Mouse (Mus musculus) forebrain, postnatal 0 days (tissue): ENCODE results near the gene Sec14l3. TPM values are rescaled to one million over a fixed set of nuclear protein-coding genes. Genes with fewer than 3 reads are reported as not detected.

Experiments used
- ATAC-seq: fragments of 200-750 bp; cut with Nextera tagmentation; 2 replicates; pipeline ENCODE4 v1.8.0; 2017; ENCODE audit warnings: mild to moderate bottlenecking, moderate library complexity
- DNase-seq: peaks from one replicate; pipeline ENCODE4 v3.0.0-alpha.2; 2015
- H3K27ac ChIP-seq: fragments of 300-500 bp; sonication (generic); 2 replicates; pipeline ENCODE4 v1.5.1; 2014; ENCODE audit warnings: low read depth, mild to moderate bottlenecking, antibody characterized with exemption, low read length, moderate library complexity, mixed read lengths
- H3K27me3 ChIP-seq: fragments of 300-500 bp; sonication (generic); 2 replicates; pipeline ENCODE4 v1.6.1; 2014; ENCODE audit warnings: mild to moderate bottlenecking, low read length, mixed read lengths; ENCODE audit not compliant: insufficient read depth
- H3K36me3 ChIP-seq: fragments of 300-500 bp; sonication (generic); 2 replicates; pipeline ENCODE4 v1.6.1; 2014; ENCODE audit warnings: mild to moderate bottlenecking, moderate library complexity; ENCODE audit not compliant: insufficient read depth
- H3K4me1 ChIP-seq: fragments of 300-500 bp; sonication (generic); 2 replicates; pipeline ENCODE4 v1.6.1; 2014; ENCODE audit warnings: antibody characterized with exemption; ENCODE audit not compliant: insufficient read depth
- H3K4me2 ChIP-seq: fragments of 300-500 bp; sonication (generic); 2 replicates; pipeline ENCODE4 v1.6.1; 2014; ENCODE audit warnings: low read depth, mild to moderate bottlenecking, moderate library complexity
- H3K4me3 ChIP-seq: fragments of 300-500 bp; sonication (generic); 2 replicates; pipeline ENCODE4 v1.5.1; 2014; ENCODE audit warnings: low read depth, low read length, mixed read lengths
- H3K9ac ChIP-seq: fragments of 300-500 bp; sonication (generic); 2 replicates; pipeline ENCODE4 v1.6.1; 2014; ENCODE audit warnings: mild to moderate bottlenecking
- H3K9me3 ChIP-seq: fragments of 300-500 bp; sonication (generic); 2 replicates; pipeline ENCODE4 v1.6.1; 2016; ENCODE audit warnings: low read length
- CTCF ChIP-seq: sonication (generic); IDR thresholded peaks from 2 replicates; pipeline ENCODE4 v1.5.1; 2016; ENCODE audit warnings: antibody characterized with exemption, control low read depth, low read depth
- WGBS: fragments of 180-500 bp; shearing (Covaris S2); extraction: QIAGEN DNeasy Blood & Tissue Kit; methylation state at CpG from one replicate; pipeline ENCODE4 v1.1.7; 2014; 5-methylcytosine and 5-hydroxymethylcytosine counted together
- polyA plus RNA-seq: library from polyadenylated mRNA; unstranded; fragments of >200 nt; fragmentation: Nextera tagmentation; extraction: Ambion mirVana; gene quantifications from 2 replicates; pipeline ENCODE4 v1.2.1, GENCODE M21; 2015
- total RNA-seq: library from RNA; depleted of rRNA; stranded (reverse); fragments of >200 nt; gene quantifications from 2 replicates; pipeline ENCODE4 v1.2.3, GENCODE M21; 2014

The Sec14l3 gene
- total and polyA plus RNA-seq, 2 experiments from 2014 or later: 3.8 to 4.7 TPM

DNA sequence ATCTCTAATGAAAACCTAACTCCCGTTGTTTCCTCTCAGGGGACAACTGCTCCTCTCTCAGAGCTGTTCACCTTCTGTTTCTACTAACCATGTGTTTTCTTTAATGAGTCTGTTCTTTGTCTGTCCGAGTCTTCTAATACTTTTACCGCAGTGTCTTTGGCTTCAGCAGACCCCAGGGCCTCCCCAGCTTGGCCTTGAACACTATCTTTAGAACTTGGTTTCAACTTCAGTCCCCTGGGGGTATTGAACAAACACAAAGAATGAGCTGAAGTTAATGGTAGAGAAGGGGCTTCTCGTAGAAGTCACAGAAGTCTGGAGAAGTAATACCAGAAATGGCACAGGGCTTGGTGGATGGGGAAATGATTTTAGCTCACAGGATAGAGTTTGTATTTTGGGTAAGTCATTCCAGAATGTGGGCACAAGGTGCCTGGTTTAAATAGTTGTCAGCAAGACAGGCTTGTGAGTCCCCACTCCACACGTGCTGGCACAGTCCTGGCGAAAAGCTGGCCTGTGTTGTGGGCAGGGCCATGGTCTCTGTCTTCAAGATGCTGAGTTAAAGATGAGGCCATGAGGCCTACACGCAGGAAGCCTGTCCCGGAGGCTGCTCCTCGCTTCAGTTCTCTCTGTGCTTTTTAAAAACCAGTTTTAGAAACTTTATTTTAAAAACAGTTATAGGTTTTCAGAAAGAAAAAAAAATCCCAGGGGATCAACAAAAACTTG lies 28.1 kb upstream of the Sec14l3 start:
- no peak for TF ChIP-seq CTCF
- WGBS: 74% methylated on average over 9 of the region's 9 CpGs

DNA sequence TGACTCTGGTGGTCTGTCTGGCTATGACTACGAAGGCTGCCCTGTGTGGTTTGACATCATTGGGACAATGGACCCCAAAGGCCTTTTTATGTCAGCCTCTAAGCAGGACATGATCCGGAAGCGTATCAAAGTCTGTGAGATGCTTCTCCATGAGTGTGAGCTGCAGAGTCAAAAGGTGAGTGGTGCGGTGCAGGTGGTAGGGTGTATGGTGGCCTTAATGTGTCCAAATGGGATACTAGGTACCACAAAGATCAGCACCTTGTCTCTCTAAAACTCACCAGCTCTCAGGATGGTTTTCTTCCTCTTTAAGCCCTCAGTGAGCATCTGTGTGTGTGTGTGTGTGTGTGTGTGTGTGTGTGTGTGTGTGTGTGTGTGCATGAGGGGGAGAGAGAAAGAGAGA lies 24.7 kb upstream of the Sec14l3 start:
- WGBS: 92% methylated on average over 4 of the region's 4 CpGs
- DNase-seq: no peak
- H3K4me1 ChIP-seq: no peaks in the 10 kb centered on the region
- no peak for TF ChIP-seq CTCF
- no peak overlapping the region for H3K4me2 ChIP-seq
- H3K36me3 ChIP-seq: no peaks in the 10 kb centered on the region
- ATAC-seq: no peak
- H3K27me3 ChIP-seq: no peaks in the 10 kb centered on the region
- H3K27ac ChIP-seq: no peak overlapping the region
- H3K9ac ChIP-seq: no peak overlapping the region
- no peak overlapping the region for H3K4me3 ChIP-seq
- no peaks in the 10 kb centered on the region for H3K9me3 ChIP-seq

More for the DNA sequence above, 28.1 kb upstream of the Sec14l3 start:
- no peaks in the 10 kb centered on the region for H3K9me3 ChIP-seq
- ATAC-seq (no peak), DNase-seq (no peak)
- no peak overlapping the region for H3K9ac ChIP-seq
- H3K27me3 ChIP-seq: no peaks in the 10 kb centered on the region
- H3K36me3 ChIP-seq: no peaks in the 10 kb centered on the region
- H3K27ac ChIP-seq: no peak overlapping the region
- H3K4me2 ChIP-seq: no peak overlapping the region
- H3K4me1 ChIP-seq: no peaks in the 10 kb centered on the region
- no peak overlapping the region for H3K4me3 ChIP-seq

DNA sequence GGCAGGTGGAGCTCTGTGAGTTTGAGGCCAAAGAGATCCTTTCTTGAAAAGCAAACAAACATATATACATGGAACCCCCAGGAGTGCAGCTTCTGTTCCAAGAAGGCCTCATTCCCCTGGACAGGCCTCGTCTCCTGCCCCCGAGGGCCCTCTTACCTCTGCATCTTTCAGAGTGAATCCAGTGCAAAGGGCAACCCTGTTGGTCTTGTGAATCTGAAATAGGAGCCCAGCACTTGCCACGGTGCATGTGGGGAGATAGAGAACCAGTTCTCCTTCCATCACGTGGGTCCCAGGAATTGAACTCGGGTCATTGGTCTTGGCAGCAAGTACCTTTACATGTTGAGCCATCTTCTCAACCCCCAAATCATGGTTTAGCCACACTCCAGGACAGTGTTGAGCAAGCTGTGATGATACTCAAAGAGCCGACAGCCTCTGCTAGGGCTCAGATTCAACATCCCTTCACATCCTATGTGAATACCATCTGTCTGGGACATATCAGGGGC lies 23.5 kb upstream of the Sec14l3 start:
- Histone ChIP-seq H3K9me3 (no peaks in the 10 kb centered on the region), H3K27ac (no peak overlapping the region), H3K27me3 (no peaks in the 10 kb centered on the region), H3K4me1 (no peaks in the 10 kb centered on the region), H3K4me2 (no peak overlapping the region), H3K4me3 (no peak overlapping the region), H3K36me3 (no peaks in the 10 kb centered on the region), H3K9ac (no peak overlapping the region)
- WGBS: 85% methylated on average over 6 of the region's 6 CpGs
- DNase-seq: no peak
- no peak for TF ChIP-seq CTCF
- ATAC-seq: no peak

DNA sequence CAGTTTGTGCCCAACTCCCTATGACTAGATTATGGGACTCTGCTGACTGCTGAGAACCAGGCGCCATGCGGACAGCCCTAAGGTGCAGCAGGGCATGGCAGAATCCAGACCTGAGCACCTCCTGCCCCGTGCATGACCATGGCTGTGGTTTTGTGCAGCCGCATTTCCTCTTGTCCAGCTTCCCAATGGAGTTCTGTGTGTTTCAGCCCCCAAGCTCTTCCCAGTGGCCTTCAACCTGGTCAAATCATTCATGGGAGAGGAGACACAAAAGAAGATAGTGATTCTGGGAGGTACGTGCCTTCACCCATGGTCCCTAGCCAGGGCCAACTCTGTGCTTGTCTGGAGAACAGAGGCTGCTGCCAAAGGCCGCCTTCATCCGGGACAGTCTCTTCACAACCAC lies 21.6 kb upstream of the Sec14l3 start:
- no peak overlapping the region for H3K9ac ChIP-seq
- WGBS: 92% methylated on average over 7 of the region's 7 CpGs
- no peaks in the 10 kb centered on the region for H3K27me3 ChIP-seq
- no peak overlapping the region for H3K4me3 ChIP-seq
- no peaks in the 10 kb centered on the region for H3K4me1 ChIP-seq
- DNase-seq (no peak), ATAC-seq (no peak)
- H3K27ac ChIP-seq: no peak overlapping the region
- no peak for TF ChIP-seq CTCF
- no peak overlapping the region for H3K4me2 ChIP-seq
- no peaks in the 10 kb centered on the region for H3K9me3 ChIP-seq
- no peaks in the 10 kb centered on the region for H3K36me3 ChIP-seq

DNA sequence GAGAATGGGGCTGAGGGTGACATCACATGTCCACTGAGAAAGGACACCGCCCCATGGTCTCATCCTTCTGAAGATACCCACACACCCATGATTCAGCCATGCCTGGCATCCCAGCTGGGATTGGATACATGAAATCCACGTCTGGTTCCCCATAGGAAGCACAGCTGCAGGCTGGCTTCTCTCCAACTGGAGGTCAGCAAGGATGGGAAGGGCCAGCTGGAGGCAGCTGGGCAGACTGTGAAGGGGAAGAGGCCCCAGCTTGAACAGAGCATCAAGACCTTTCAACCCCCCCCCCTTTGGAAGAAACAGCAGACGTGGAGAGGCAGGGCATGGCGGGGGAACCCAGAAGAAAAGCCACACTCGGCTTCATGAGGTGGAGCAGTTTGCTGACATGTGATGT lies 18.1 kb upstream of the Sec14l3 start:
- WGBS: 82% methylated on average over 5 of the region's 5 CpGs
- Histone ChIP-seq H3K27me3 (no peaks in the 10 kb centered on the region), H3K9ac (no peak overlapping the region), H3K4me2 (no peak overlapping the region), H3K27ac (no peak overlapping the region), H3K4me3 (no peak overlapping the region), H3K4me1 (no peaks in the 10 kb centered on the region), H3K36me3 (no peaks in the 10 kb centered on the region), H3K9me3 (no peaks in the 10 kb centered on the region)
- ATAC-seq (no peak), DNase-seq (no peak)
- no peak for TF ChIP-seq CTCF

DNA sequence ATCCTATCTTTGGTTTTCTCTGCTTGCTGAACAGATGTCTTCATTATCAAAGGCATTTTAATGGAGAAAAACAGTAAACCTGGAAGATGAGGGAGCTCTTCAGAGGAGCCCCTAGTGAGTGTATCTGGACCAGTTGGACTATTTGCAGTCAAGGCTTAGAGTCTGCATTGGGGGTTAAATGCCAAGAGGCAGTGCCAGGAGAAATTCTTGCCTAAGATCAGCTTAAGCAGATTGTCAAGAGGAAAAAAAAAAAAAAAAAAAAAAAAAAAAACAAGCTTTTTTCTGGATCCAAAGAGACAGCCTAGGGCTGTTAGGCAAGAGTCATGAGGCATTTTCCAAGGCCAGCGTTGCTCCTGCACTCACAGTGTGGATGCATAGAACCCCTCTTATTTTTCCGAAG lies 16.9 kb upstream of the Sec14l3 start:
- ATAC-seq: no peak
- no peak overlapping the region for H3K27ac ChIP-seq
- H3K9me3 ChIP-seq: no peaks in the 10 kb centered on the region
- WGBS: 84% methylated on average over 2 of the region's 2 CpGs
- H3K4me1 ChIP-seq: no peaks in the 10 kb centered on the region
- H3K9ac ChIP-seq: no peak overlapping the region
- TF ChIP-seq CTCF: no peak
- DNase-seq: no peak
- H3K4me2 ChIP-seq: no peak overlapping the region
- no peak overlapping the region for H3K4me3 ChIP-seq
- H3K27me3 ChIP-seq: no peaks in the 10 kb centered on the region
- no peaks in the 10 kb centered on the region for H3K36me3 ChIP-seq

DNA sequence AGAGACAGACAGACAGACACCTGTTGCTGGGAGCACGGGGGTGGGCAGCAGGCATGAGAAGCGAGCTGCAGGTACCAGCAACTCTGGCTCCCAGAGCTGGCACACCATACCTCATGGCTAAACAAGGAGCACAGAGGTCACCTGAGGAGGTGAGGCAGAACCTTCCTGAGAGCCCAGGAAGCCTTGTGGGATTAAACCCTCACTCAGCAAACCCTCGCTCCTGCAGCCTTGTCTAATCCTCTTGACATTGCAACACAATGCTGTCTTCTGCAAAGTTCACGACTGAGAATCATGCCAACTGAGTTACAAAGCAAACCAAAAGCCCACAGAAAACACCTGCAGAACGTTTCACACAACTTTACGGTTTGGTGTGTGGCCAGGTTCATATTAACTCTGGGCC lies 16.2 kb upstream of the Sec14l3 start:
- ATAC-seq (no peak), DNase-seq (no peak)
- WGBS: 82% methylated on average over 6 of the region's 6 CpGs
- Histone ChIP-seq H3K36me3 (no peaks in the 10 kb centered on the region), H3K27ac (no peak overlapping the region), H3K9me3 (no peaks in the 10 kb centered on the region), H3K4me1 (no peaks in the 10 kb centered on the region), H3K27me3 (no peaks in the 10 kb centered on the region), H3K4me3 (no peak overlapping the region), H3K9ac (no peak overlapping the region), H3K4me2 (no peak overlapping the region)
- no peak for TF ChIP-seq CTCF
